Mouse (Mus musculus) thymus, adult 18-20 months (tissue): ENCODE data around the gene Neurog3.

Source experiments
- DNase-seq, 2 experiments: peaks; one replicate each; pipeline ENCODE4 v3.0.0; 2022; ENCODE audit warnings: mixed read lengths in 2 of 2

Neurog3 gene

GRCm38 (mm10) chr10:62132691-62133281 lies at the start of gene Neurog3:
Gene Neurog3 (plus strand): TSS chr10:62133090.
- DNase-seq: no peak

- no peak for DNase-seq
These were observed 46.8 kb upstream of the Neurog3 start for GRCm38 (mm10) chr10:62086044-62086443.

DNA sequence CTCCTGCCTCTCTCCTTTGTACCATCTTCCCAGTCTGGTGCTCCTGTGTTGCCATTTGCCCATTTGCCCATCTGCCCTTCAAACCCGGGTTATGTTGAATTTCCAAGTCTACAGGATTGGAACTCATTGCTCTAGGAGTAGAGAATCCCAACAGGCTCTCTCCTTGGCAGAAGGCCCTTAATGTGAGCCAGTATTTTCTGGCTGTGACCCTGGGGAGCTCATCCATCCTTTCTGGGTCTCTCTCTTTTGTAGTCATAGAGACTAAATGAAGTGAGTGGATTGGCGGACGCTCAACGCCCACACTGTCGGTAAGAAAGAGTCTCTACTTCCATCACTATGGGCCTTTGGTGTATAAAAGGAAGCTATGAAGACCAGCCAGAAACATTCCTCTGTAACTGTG lies 46.1 kb upstream of the Neurog3 start:
- no peak for DNase-seq

DNA sequence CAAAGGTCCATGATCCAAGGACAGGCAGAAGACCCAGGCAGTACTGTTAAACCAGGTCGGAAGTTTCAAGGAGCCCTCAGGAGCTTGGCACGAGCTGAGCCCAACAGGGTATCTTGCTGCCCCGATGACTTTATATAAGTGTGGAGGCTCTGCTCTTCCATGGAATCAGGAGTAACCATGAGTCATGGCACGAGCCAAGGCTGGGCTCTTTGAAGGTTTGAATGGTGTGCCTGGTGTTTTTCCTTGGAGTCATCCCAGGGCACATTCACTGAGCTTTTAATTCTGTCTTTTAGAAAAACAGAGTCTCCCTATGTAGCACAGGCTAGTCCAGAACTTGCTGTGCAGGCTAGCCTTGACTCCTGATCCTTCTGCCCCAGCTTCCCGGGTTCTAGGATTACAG lies 44.5 kb upstream of the Neurog3 start:
- no peak for DNase-seq

DNA sequence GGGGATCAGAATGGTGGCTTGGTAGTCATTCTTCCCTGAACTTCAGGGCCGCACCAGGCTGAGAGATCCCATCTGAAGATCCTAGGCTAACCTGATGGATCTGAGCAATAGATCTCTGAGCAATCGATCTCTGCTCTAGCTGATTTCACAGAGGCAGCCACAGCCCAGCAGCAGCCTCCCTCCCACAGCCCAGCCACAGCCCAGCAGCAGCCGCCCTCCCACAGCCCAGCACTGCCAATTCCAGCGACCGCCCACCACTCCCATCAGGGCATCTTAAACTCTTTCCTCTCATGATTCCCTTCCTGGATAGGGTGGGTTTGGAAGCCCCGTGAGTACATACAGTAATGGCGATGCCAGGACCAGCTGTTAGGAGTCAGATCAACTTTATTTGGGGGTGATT lies 43.8 kb upstream of the Neurog3 start:
- no peak for DNase-seq

DNA sequence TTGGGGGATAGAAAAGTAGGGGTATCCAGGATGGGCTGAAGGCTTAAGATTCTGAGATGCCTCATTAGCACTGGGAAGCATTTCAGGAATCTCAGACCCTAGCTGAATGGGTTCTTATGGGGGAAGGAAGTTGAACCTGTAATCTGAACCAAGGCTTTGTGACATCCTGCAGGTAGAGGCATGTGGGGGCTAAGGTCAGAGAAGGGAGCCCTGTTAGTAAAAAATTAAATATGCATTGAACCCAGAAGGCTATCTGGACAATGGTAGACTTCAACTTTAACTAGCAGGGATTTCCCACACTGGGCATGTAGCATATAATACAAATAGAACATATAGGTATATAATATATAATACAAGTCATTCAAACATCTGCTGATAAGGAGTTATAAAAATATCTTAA lies 43.4 kb upstream of the Neurog3 start:
- no peak for DNase-seq

DNA sequence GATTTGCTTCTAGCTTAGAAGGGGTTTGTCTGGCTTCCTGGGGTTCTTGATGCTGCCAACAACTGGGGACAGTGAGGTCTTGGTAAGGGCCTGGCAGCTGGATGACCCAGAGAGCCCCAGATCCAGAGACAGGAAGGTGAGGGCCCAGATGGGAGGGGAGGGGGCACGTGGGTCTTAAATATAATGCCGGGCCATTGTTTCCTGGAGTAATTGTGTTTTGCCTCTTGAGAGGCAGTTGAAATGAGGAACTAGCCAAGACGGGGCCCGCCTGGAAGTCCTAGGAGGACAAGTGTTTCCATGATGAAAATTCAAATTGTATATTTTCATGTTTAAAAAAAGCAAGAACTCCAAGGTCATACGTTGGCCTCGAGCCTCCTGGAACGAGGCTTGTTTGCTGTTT lies 39.0 kb upstream of the Neurog3 start:
- no peak for DNase-seq

- no peak for DNase-seq
These were observed 38.5 kb upstream of the Neurog3 start for GRCm38 (mm10) chr10:62094401-62094800.

DNA sequence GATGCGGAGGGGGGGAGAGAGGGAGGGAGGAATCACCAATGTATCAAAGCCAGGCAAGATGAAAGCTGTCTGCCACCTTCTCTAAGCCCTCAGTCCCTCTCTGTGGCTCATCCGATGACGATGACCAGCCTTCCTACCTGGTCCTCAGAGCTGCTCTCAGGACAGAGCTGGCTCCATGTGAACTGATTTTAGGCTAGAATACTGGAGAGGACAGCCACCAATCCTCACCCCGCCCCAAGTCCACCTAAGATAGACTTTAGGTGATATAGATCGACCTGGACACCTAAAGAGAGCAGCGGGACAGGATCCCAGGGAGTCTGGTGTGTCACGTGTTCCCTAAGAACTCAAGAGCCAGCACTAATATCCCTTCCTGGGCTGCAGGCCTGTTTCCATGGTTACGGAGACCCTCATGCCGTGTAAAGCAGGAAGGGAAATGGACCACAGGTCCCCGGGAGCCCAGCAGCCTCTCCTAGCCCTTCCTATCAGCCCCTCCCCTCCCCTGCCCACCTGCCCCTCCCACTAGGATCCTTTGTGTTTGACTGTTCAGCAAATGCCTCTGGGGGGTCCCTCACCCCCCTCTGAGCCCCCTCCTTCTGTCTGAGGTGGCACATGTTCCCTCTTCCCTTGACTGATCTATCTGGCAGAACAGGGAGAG lies 33.0 kb upstream of the Neurog3 start:
- DNase-seq: no peak

DNA sequence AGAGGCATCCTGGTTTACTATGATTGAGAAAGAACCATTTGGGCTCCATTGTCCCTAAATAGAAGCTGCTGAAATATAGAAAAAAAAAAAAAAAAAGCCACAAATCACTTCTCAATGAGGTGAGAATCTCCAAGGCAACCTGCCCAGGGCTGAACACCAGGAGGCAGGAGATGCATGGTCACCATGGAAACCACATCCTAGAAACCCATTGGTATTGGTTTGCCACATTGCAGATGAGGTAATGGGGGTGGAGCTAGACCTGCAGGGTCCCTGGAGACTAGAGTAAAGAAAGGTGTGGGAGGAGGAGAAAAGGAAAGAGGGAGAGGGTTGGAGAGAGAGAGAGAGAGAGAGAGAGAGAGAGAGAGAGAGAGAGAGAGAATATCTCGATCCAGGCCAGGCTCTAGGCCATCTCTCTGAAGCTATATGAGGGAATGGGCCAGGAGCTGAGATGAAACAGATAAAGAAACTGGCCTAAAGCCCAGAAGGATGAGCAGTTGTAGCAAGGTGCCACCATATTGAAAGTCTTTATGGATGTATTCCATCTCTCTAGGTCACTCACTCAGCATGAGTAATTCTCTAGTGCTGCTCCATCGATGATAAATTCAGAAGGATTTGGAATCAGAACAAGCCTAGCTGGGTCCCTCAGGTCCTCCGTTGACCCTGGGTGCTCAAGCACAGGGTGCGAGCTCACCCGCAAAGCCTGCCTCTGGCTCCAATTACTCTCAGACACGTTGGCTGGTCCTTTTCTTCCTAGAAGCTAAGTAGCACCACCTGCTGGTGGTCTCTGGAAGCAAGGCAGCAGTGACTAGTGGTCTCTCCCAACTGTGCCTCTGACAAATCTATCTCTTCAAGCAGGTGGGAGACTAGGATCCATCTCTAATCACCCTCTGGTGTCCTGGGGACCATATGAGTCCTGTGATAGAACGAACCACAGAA lies 31.1 kb upstream of the Neurog3 start:
- peak in 1 of 2 experiments; percentile 12 for DNase-seq

DNA sequence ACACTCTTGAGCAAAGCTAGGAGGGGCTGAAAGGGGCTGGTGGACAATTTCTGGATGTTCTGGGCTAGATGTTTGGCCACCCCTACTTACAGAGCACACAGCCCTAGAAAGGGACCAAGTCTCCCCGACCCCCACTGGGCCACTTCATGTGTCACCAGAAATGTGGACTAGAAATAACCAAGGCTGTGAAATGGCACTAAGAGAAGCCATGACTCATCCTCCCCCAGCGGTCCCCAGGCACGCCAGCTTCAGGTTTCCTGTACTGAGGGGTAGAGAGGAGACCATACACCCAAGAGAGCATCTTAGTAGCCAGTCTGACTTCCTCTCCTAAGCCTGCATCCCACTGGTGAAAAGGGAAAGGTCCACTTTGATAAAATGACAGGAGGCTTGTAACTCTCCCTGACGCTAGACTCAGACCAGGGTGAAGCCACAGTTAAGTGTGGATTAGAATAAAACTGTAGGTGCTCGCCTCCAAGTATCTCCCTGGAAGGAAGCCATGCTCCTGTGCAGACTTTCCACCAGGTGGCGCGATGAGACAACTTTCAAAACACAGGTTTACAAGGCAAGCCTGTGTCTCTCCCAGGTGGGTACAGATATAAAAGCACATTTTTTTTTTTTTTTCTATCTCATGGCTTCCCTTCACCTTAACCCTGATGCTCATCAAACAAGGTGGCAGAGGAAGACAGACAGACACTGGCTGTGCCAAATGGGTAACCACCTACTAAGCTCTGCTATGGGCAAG lies 27.9 kb upstream of the Neurog3 start:
- DNase-seq: peak in 1 of 2 experiments; percentile 11

DNA sequence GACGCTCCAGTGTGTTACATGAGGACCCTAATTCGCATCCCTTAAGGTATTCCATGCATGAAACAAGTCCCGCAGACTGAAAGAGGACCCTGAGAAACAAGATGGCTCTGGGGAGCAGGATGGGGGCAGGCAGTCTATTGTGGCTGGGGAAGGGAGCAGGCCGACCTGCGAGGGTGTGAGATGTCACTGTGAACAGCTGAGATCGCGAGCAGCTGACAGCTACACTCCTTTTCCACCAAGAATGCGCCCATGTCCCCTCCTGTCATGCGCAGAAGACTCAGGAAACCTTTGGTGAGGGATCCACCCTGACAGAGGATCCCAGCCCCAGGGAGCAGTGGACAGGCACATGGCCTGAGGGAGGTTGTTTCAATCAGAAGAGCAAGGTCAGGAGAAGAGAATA lies 25.8 kb upstream of the Neurog3 start:
- no peak for DNase-seq

DNA sequence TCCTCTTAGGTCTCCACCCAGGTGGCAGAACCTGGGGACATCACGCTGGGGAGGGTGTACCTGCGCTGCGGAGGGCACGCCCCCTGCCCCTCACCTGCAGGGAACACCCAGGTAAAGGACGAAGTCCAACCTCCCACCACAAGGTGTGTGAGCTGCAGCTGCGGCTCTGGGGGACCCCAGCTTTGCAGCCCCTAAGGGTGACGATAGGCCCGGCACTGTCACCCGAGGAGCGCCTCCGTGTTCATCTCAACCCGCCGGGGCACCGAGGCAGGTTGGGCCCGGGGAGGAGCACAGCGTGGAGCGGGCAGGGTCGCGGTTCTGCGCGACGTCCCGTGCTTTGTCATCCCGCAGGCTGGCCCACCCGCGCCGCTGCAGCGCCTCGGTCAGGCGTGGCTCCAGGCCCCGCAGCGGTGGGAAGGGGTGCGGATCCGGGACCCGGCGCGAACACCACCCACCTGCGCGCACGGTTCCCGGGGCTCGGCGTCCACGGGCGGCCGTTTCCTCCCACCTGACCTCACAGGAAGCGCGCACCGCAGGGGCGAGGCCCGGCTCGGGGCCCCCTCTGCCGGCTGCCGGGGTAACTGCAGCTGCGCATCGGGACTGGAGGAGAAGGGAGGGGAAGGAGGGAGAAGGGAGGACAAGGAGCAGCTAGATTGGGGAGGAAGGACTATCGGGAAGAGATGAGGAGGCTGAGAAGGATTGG lies 22.2 kb upstream of the Neurog3 start:
- peak; percentile 59 to 62 for DNase-seq

DNA sequence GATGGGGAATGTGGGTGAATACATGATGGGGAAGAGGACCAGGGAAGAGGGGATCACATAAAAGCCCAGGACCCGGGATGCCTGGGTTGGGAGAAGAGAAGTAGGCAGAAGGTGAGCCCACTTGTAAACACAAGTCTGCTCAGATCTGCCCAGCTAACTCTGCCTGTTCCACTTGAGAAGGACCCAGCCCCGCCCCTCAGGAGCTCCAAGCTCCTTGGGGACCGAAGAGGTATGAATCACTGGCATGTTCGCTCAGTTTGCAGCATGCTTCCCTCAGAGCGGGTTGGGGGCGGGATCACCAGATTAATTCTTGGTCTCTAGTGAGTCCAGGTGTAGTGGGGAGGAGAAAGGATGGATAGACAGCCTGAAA lies 21.7 kb upstream of the Neurog3 start:
- DNase-seq: peak in 1 of 2 experiments; percentile 6

GRCm38 (mm10) chr10:62113865-62114647 lies 18.8 kb upstream of the Neurog3 start:
- DNase-seq: no peak

DNA sequence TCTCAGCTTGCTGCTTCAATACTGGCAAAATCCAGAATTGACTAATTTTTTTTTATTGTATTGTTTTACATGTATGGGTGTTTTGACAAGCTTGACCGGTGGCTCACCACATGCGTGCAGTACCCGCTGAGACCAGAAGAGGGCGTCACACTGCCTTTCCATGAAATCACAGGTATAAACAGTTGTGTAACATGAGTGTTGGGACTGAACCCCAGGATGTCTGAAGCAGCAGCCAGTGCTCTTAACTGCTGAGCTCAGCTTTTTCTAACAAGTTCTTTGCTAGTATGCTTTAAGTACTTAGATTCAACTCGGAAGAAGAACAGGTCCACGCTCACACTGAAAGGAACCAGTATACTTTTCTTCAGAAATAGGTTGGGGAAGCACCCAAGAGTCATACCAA lies 5.8 kb upstream of the Neurog3 start:
- DNase-seq: no peak

DNA sequence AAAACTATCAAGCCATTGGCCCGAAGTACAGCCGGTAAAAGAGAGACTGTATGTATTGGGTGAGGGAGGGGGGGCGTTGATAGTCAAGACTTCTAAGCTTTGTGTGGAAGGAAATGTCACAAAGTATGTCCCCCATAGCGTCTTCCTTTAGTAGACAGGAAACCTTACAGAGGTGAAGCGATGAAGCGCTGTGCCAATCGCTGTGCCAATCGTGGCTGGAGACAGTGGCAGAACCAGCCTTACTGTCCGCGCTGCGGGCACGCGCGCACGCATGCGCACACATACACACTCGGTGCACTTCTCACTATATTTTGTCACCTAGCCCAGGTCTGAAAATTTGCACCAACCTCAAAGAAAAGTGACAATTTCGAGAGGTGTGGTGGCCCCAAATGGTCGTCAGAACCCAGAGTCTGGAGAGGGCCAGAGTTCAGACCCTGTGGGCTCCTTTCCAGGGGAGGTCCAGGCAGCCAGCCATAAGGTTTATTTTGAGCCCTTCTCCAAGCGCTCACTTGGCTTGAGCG lies 5.1 kb upstream of the Neurog3 start:
- DNase-seq: no peak

GRCm38 (mm10) chr10:62128316-62128951 lies 4.5 kb upstream of the Neurog3 start:
- no peak for DNase-seq

- no peak for DNase-seq
These were observed 3.0 kb downstream of the Neurog3 start for GRCm38 (mm10) chr10:62135696-62136470.

DNA sequence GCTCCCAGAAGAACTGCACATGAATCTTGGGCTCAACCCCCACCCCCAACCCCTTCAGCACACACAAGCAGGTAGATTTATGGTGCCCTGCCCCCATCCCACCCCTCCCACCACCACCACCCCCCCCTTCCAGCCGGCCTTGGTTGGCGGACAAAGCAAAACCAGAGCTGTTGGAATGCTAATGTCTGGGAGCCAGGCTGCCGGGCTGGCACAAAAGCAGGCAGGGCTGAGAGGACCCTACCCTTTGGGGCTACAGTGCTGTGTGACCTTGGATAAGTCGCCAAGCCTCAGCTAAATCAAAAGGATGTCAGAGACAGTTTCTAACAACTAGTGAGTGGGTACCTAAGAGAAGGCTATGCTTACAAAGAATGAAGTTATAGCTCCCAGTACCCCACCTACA lies 4.3 kb downstream of the Neurog3 start:
- DNase-seq: no peak
